Mouse (Mus musculus): ENCODE results near the gene Ints3. TPM values are rescaled to one million over a fixed set of nuclear protein-coding genes. Genes with fewer than 3 reads are reported as not detected.

Gene Ints3
- total and polyA plus RNA-seq, 2 experiments from 2014 or later = 22.3 to 61.8 TPM

GRCm38 (mm10) chr3:90461935-90462334 lies 28.5 kb upstream of the Ints3 start:
- no peaks in the 10 kb centered on the region for H3K36me3 ChIP-seq (ENCODE audit: insufficient read depth, low read length)
- no peaks in the 10 kb centered on the region for H3K9me3 ChIP-seq (ENCODE audit: low read length)
- TF ChIP-seq CTCF (IDR thresholded peaks at IDR 0.05) = no peak
- H3K4me1 ChIP-seq (ENCODE audit: insufficient read depth, low read length) = 0 out of 2 replicates have a peak, but pooled peaks cover 4% of the 10 kb centered on the region
- H3K9ac ChIP-seq (replicated peaks; ENCODE audit: low read length, poor library complexity, severe bottlenecking) = no peak overlapping the region
- DNase-seq (ENCODE audit: low spot score) (no peak), ATAC-seq (ENCODE audit: low FRiP score) (no peak)
- no peak overlapping the region for H3K27ac ChIP-seq (ENCODE audit: low read depth, low read length)
- H3K4me2 ChIP-seq (ENCODE audit: low read depth, low read length, poor library complexity, severe bottlenecking) = no peak overlapping the region
- WGBS = 91% methylated on average over 3 of the region's 3 CpGs
- H3K4me3 ChIP-seq (ENCODE audit: low read depth, low read length) = no peak overlapping the region
- peaks cover 32% of the 10 kb centered on the region for H3K27me3 ChIP-seq (ENCODE audit: insufficient read depth, low read length)

- Histone ChIP-seq H3K9me3 (ENCODE audit: low read length) (no peaks in the 10 kb centered on the region), H3K36me3 (ENCODE audit: insufficient read depth, low read length) (no peaks in the 10 kb centered on the region)
- 77% methylated on average over 5 of the region's 5 CpGs for WGBS
Measured at GRCm38 (mm10) chr3:90460315-90460714, 26.9 kb upstream of the Ints3 start.

GRCm38 (mm10) chr3:90459727-90460126 lies 26.3 kb upstream of the Ints3 start:
- DNase-seq (ENCODE audit: low spot score) = no peak

More at GRCm38 (mm10) chr3:90460315-90460714, 26.9 kb upstream of the Ints3 start:
- Histone ChIP-seq H3K27me3 (ENCODE audit: insufficient read depth, low read length) (peaks cover 32% of the 10 kb centered on the region), H3K4me3 (ENCODE audit: low read depth, low read length) (no peak overlapping the region), H3K9ac (replicated peaks; ENCODE audit: low read length, poor library complexity, severe bottlenecking) (no peak overlapping the region), H3K4me1 (ENCODE audit: insufficient read depth, low read length) (no peaks in the 10 kb centered on the region), H3K4me2 (ENCODE audit: low read depth, low read length, poor library complexity, severe bottlenecking) (no peak overlapping the region), H3K27ac (ENCODE audit: low read depth, low read length) (no peak overlapping the region)
- no peak for TF ChIP-seq CTCF (IDR thresholded peaks at IDR 0.05)
- ATAC-seq (ENCODE audit: low FRiP score) (no peak), DNase-seq (ENCODE audit: low spot score) (no peak)

GRCm38 (mm10) chr3:90454931-90455330 lies 21.5 kb upstream of the Ints3 start:
- H3K36me3 ChIP-seq (ENCODE audit: insufficient read depth, low read length) = no peaks in the 10 kb centered on the region
- ATAC-seq (ENCODE audit: low FRiP score) = no peak
- no peak for TF ChIP-seq CTCF (IDR thresholded peaks at IDR 0.05)
- H3K4me2 ChIP-seq (ENCODE audit: low read depth, low read length, poor library complexity, severe bottlenecking) = no peak overlapping the region
- no peaks in the 10 kb centered on the region for H3K4me1 ChIP-seq (ENCODE audit: insufficient read depth, low read length)
- no peaks in the 10 kb centered on the region for H3K27me3 ChIP-seq (ENCODE audit: insufficient read depth, low read length)
- H3K4me3 ChIP-seq (ENCODE audit: low read depth, low read length) = no peak overlapping the region
- no peak for DNase-seq (ENCODE audit: low spot score)
- H3K9ac ChIP-seq (replicated peaks; ENCODE audit: low read length, poor library complexity, severe bottlenecking) = no peak overlapping the region
- WGBS = 86% methylated on average over 14 of the region's 14 CpGs
- no peaks in the 10 kb centered on the region for H3K9me3 ChIP-seq (ENCODE audit: low read length)
- no peak overlapping the region for H3K27ac ChIP-seq (ENCODE audit: low read depth, low read length)

More at GRCm38 (mm10) chr3:90459727-90460126, 26.3 kb upstream of the Ints3 start:
- TF ChIP-seq CTCF (IDR thresholded peaks at IDR 0.05) = no peak
- whole genome bisulfite sequencing = 81% methylated on average over 9 of the region's 9 CpGs
- H3K4me2 ChIP-seq (ENCODE audit: low read depth, low read length, poor library complexity, severe bottlenecking) = no peak overlapping the region
- no peak for ATAC-seq (ENCODE audit: low FRiP score)
- peaks cover 28% of the 10 kb centered on the region for H3K27me3 ChIP-seq (ENCODE audit: insufficient read depth, low read length)
- H3K4me1 ChIP-seq (ENCODE audit: insufficient read depth, low read length) = no peaks in the 10 kb centered on the region
- H3K36me3 ChIP-seq (ENCODE audit: insufficient read depth, low read length) = no peaks in the 10 kb centered on the region
- H3K27ac ChIP-seq (ENCODE audit: low read depth, low read length) = no peak overlapping the region
- H3K9me3 ChIP-seq (ENCODE audit: low read length) = no peaks in the 10 kb centered on the region
- H3K4me3 ChIP-seq (ENCODE audit: low read depth, low read length) = no peak overlapping the region
- no peak overlapping the region for H3K9ac ChIP-seq (replicated peaks; ENCODE audit: low read length, poor library complexity, severe bottlenecking)

GRCm38 (mm10) chr3:90451396-90452095 lies 18.1 kb upstream of the Ints3 start:
- no peak for DNase-seq (ENCODE audit: low spot score)
- H3K9ac ChIP-seq (replicated peaks; ENCODE audit: low read length, poor library complexity, severe bottlenecking) = no peak overlapping the region
- H3K36me3 ChIP-seq (ENCODE audit: insufficient read depth, low read length) = no peaks in the 10 kb centered on the region
- TF ChIP-seq CTCF (IDR thresholded peaks at IDR 0.05) = no peak
- no peaks in the 10 kb centered on the region for H3K27me3 ChIP-seq (ENCODE audit: insufficient read depth, low read length)
- 45% methylated on average over 10 of the region's 10 CpGs for WGBS
- H3K27ac ChIP-seq (ENCODE audit: low read depth, low read length) = no peak overlapping the region
- no peak overlapping the region for H3K4me3 ChIP-seq (ENCODE audit: low read depth, low read length)
- 0 out of 2 replicates have a peak, but pooled peaks cover 6% of the 10 kb centered on the region for H3K4me1 ChIP-seq (ENCODE audit: insufficient read depth, low read length)
- no peak for ATAC-seq (ENCODE audit: low FRiP score)
- no peak overlapping the region for H3K4me2 ChIP-seq (ENCODE audit: low read depth, low read length, poor library complexity, severe bottlenecking)
- H3K9me3 ChIP-seq (ENCODE audit: low read length) = no peaks in the 10 kb centered on the region

- no peak for ATAC-seq (ENCODE audit: low FRiP score)
- Histone ChIP-seq H3K27me3 (ENCODE audit: insufficient read depth, low read length) (no peaks in the 10 kb centered on the region), H3K9me3 (ENCODE audit: low read length) (no peaks in the 10 kb centered on the region), H3K4me3 (ENCODE audit: low read depth, low read length) (no peak overlapping the region), H3K27ac (ENCODE audit: low read depth, low read length) (no peak overlapping the region), H3K4me1 (ENCODE audit: insufficient read depth, low read length) (peaks cover 12% of the 10 kb centered on the region; the same call in 1 of the 2 replicates), H3K36me3 (ENCODE audit: insufficient read depth, low read length) (no peaks in the 10 kb centered on the region), H3K4me2 (ENCODE audit: low read depth, low read length, poor library complexity, severe bottlenecking) (no peak overlapping the region), H3K9ac (replicated peaks; ENCODE audit: low read length, poor library complexity, severe bottlenecking) (no peak overlapping the region)
- WGBS = 32% methylated on average over 12 of the region's 12 CpGs
- no peak for TF ChIP-seq CTCF (IDR thresholded peaks at IDR 0.05)
- DNase-seq (ENCODE audit: low spot score) = no peak
Measured at GRCm38 (mm10) chr3:90450874-90451273, 17.5 kb upstream of the Ints3 start.

Data from midbrain, postnatal 0 days (tissue).